Mouse (Mus musculus): ENCODE measurements around the gene Mapk11. TPM values are rescaled to one million over a fixed set of nuclear protein-coding genes. Genes with fewer than 3 reads are reported as not detected.
A peak's percentile ranks its signal among the peaks of the same experiment; 100 is the strongest.

Mapk11 gene
- polyA plus RNA-seq, 1 experiment from 2014 or later: 1.9 TPM

DNA sequence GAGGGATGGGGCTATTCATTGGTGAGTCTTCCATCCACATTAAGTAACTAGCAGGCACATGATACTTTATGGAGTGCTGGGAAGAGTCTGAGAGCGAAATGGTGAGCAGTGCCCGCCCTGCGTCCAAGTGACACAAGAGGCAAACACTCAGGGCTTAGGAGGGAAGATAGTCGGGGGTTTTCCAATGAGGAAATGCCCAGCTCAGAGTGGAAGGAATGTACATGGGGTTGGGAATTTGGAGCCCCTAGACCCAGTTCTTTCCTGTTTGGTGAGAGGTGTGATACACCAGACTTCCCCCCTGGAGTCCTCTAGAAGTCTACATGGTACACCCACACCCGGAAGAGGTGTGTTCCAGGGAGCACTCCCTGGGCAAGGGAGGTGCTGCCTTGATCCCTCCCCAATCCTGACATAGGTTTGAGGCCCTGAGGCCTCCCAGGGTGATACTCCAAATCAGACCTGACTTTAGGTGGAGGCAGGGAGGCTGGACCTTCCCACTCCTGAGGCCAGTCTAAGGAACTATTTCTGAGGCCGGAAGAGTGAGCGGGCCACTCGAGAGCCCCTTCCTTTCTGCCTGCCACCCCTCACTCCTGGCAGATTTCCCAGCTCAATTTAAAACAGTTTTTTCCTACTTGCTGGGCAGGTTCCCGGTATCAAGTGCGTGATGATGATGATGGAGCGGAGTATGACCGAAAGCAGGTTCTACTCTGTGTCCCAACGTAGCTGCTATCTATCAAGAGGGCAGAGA lies 26.2 kb upstream of the Mapk11 start:
- Histone ChIP-seq H3K27me3 (replicated peaks; ENCODE audit: control insufficient read depth, insufficient read depth, low read length) (no peaks in the 10 kb centered on the region), H3K36me3 (ENCODE audit: control insufficient read depth, insufficient read depth) (no peaks in the 10 kb centered on the region), H3K9me3 (ENCODE audit: control insufficient read depth) (no peaks in the 10 kb centered on the region), H3K4me1 (replicated peaks; ENCODE audit: control insufficient read depth, insufficient read depth, low read length) (peaks cover 41% of the 10 kb centered on the region), H3K4me3 (ENCODE audit: low read depth, low read length) (no peak overlapping the region), H3K4me2 (replicated peaks; ENCODE audit: low read depth) (0 out of 2 replicates have a peak overlapping the region, but pooled peaks have one; percentile 17), H3K9ac (ENCODE audit: low read depth, low read length) (no peak overlapping the region), H3K27ac (ENCODE audit: low read depth, low read length) (peak overlapping the region; percentile 72; the same call in 1 of the 2 replicates)
- ATAC-seq: no peak
- TF ChIP-seq CTCF (IDR thresholded peaks at IDR 0.05; ENCODE audit: low read depth): no peak
- 54% methylated on average over 13 of the region's 13 CpGs for WGBS

DNA sequence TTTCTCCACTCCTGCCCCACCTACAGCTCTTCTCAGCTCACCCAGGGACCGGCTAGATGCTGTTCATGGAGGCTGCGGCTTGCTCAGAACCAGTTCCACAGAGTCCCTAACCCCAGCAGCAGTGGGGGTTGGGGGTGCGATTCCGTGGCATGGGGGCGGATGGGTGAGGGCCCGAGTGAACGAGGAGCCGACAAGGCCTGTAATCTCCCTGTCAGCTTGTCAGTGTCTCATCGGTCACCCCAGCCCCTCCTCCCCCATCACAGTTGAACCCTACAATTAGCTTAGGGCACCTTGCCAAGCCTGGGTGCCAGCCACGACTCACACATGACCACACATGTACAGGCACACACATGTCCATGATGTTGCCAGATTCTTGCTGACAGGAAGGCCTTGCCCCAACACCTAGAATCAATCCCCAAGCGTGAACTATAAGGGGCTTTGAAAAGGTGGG lies 25.5 kb upstream of the Mapk11 start:
- no peak overlapping the region for H3K4me3 ChIP-seq (ENCODE audit: low read depth, low read length)
- H3K9ac ChIP-seq (ENCODE audit: low read depth, low read length): no peak overlapping the region
- H3K4me2 ChIP-seq (replicated peaks; ENCODE audit: low read depth): peak overlapping the region; percentile 94; the same call in 1 of the 2 replicates
- no peaks in the 10 kb centered on the region for H3K27me3 ChIP-seq (replicated peaks; ENCODE audit: control insufficient read depth, insufficient read depth, low read length)
- no peaks in the 10 kb centered on the region for H3K9me3 ChIP-seq (ENCODE audit: control insufficient read depth)
- 36% methylated on average over 11 of the region's 11 CpGs for WGBS
- peak overlapping the region; percentile 72; the same call in 1 of the 2 replicates for H3K27ac ChIP-seq (ENCODE audit: low read depth, low read length)
- TF ChIP-seq CTCF (IDR thresholded peaks at IDR 0.05; ENCODE audit: low read depth): no peak
- no peak for ATAC-seq
- H3K4me1 ChIP-seq (replicated peaks; ENCODE audit: control insufficient read depth, insufficient read depth, low read length): peaks cover 41% of the 10 kb centered on the region
- H3K36me3 ChIP-seq (ENCODE audit: control insufficient read depth, insufficient read depth): no peaks in the 10 kb centered on the region

DNA sequence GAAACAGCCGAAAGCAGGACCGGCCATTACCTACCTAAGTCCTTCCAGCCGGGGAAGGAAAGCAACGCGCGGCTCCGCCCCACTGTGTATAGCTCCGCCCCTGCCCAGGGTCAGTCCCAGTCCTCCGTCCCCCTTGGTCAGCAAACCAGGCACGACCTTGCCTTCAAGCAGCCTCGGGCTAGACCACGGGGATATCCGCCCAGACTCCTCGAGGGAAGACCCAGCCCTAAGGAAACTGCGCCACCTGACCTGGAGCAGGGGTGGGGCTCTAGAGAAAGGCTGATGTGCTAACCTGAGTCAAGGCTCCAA lies 24.4 kb upstream of the Mapk11 start:
- no peak for TF ChIP-seq CTCF (IDR thresholded peaks at IDR 0.05; ENCODE audit: low read depth)
- Histone ChIP-seq H3K4me1 (replicated peaks; ENCODE audit: control insufficient read depth, insufficient read depth, low read length) (peaks cover 46% of the 10 kb centered on the region), H3K27me3 (replicated peaks; ENCODE audit: control insufficient read depth, insufficient read depth, low read length) (no peaks in the 10 kb centered on the region), H3K27ac (ENCODE audit: low read depth, low read length) (peak overlapping the region; percentile 72), H3K36me3 (ENCODE audit: control insufficient read depth, insufficient read depth) (peaks cover 6% of the 10 kb centered on the region; the same call in 1 of the 2 replicates), H3K9me3 (ENCODE audit: control insufficient read depth) (no peaks in the 10 kb centered on the region), H3K4me3 (ENCODE audit: low read depth, low read length) (peak overlapping the region; percentile 63), H3K9ac (ENCODE audit: low read depth, low read length) (peak overlapping the region; percentile 76), H3K4me2 (replicated peaks; ENCODE audit: low read depth) (peak overlapping the region; percentile 94)
- ATAC-seq: peak; percentile 67
- 2% methylated on average over 15 of the region's 15 CpGs for WGBS

DNA sequence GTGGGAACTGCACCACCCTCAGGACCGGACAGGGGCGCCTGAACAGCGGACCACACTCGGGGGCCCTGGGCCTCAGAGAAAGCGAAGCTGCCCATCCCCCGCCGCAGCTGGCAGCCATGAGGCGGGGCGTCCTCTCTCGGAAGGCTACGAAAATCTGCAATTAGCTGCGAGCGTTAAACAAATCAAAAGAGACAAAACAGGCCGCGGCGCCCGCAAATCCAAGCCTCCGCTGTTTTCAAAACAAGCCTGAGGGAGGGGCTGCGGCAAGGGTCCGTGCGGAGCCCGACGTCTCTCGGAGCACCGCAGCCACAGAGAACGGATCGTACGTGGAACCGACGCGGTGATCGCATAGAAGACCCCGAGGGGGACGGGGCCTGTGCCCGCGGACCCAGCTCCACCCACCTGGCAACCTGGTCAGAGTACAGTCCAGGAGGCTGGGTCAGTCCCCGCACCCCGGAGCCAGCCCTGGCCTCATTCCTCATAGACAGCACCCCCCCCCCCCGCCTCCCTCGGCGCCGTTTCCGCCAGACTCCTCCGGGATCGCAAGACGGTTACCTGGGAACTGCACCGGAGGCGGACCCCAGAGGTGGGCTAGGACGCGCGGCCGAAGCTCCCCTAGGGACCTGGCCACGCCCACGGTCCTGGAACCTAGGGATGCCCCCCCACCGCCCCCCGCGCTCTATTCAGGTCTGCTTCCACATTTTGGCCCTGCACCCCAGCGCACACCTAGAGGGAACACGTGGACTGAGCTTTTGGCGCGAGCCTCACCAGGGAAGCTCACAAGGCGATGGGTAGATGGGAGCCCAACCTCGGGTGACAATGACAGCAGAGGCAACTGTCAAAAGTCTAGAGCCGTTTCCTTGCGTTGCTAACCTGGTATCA lies 23.8 kb upstream of the Mapk11 start:
- Histone ChIP-seq H3K9ac (ENCODE audit: low read depth, low read length) (peak overlapping the region; percentile 76), H3K4me2 (replicated peaks; ENCODE audit: low read depth) (peak overlapping the region; percentile 94), H3K36me3 (ENCODE audit: control insufficient read depth, insufficient read depth) (peaks cover 12% of the 10 kb centered on the region; the same call in 1 of the 2 replicates), H3K9me3 (ENCODE audit: control insufficient read depth) (no peaks in the 10 kb centered on the region), H3K27me3 (replicated peaks; ENCODE audit: control insufficient read depth, insufficient read depth, low read length) (no peaks in the 10 kb centered on the region), H3K4me3 (ENCODE audit: low read depth, low read length) (peak overlapping the region; percentile 63), H3K27ac (ENCODE audit: low read depth, low read length) (peak overlapping the region; percentile 72), H3K4me1 (replicated peaks; ENCODE audit: control insufficient read depth, insufficient read depth, low read length) (peaks cover 42% of the 10 kb centered on the region)
- under 1% methylated on average over 64 of the region's 65 CpGs for WGBS
- peak; percentile 23; the same call in 1 of the 2 replicates for TF ChIP-seq CTCF (IDR thresholded peaks at IDR 0.05; ENCODE audit: low read depth)
- ATAC-seq: peak; percentile 19

DNA sequence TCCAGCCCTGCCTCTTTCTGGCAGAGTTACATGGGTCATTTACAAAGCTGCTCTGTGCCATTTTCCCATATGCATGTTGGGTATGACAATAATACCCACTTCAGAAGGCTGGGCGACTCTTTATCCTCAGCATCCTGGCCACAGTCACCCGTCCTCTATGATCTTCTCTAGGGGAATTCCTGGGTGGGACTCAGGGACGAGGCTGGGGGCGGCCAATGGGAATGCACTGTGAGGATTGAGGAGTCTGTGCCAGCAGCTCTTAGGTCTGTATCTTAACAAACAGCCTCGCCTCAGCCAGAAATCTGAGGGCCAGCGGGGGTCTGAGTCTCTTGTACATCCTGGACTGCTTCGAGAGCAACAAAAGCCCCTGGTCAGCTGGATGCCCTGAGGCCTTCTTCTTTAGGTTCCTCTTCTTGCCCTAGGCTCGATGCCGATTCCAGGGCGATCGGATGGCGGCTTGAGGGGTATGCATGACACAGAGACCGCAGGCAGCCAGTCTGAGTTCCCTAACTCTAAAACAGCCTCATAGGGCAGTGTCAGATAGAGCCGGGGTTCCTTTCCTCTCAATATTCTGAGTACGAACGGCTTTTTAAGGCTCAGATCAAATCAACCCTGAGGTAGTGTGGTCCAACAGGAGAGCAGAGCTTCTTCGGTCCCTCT lies 23.0 kb upstream of the Mapk11 start:
- Histone ChIP-seq H3K4me3 (ENCODE audit: low read depth, low read length) (peak overlapping the region; percentile 63), H3K27me3 (replicated peaks; ENCODE audit: control insufficient read depth, insufficient read depth, low read length) (no peaks in the 10 kb centered on the region), H3K27ac (ENCODE audit: low read depth, low read length) (peak overlapping the region; percentile 72), H3K9me3 (ENCODE audit: control insufficient read depth) (no peaks in the 10 kb centered on the region), H3K9ac (ENCODE audit: low read depth, low read length) (peak overlapping the region; percentile 76; the same call in 1 of the 2 replicates), H3K36me3 (ENCODE audit: control insufficient read depth, insufficient read depth) (peaks cover 21% of the 10 kb centered on the region), H3K4me1 (replicated peaks; ENCODE audit: control insufficient read depth, insufficient read depth, low read length) (peaks cover 34% of the 10 kb centered on the region), H3K4me2 (replicated peaks; ENCODE audit: low read depth) (peak overlapping the region; percentile 94)
- no peak for TF ChIP-seq CTCF (IDR thresholded peaks at IDR 0.05; ENCODE audit: low read depth)
- WGBS: 51% methylated on average over 17 of the region's 17 CpGs
- ATAC-seq: no peak

Data from intestine, postnatal 0 days (tissue).